Mouse (Mus musculus) testis, adult 2 months (tissue): Measurements from ENCODE around the gene Pmel.

Experiments used
- CTCF ChIP-seq: fragments of 200-500 bp; IDR thresholded peaks from 2 replicates; pipeline ENCODE4 v1.5.1; 2012; ENCODE audit warnings: low read depth, mild to moderate bottlenecking, inconsistent platforms, low read length, moderate library complexity; ENCODE audit not compliant: control insufficient read depth, insufficient read depth, insufficient replicate concordance
- POLR2A ChIP-seq: fragments of 200-500 bp; IDR thresholded peaks from 2 replicates; pipeline ENCODE4 v1.6.1; 2012; ENCODE audit warnings: low read depth, mild to moderate bottlenecking, inconsistent platforms, low read length, moderate library complexity; ENCODE audit not compliant: control insufficient read depth

DNA sequence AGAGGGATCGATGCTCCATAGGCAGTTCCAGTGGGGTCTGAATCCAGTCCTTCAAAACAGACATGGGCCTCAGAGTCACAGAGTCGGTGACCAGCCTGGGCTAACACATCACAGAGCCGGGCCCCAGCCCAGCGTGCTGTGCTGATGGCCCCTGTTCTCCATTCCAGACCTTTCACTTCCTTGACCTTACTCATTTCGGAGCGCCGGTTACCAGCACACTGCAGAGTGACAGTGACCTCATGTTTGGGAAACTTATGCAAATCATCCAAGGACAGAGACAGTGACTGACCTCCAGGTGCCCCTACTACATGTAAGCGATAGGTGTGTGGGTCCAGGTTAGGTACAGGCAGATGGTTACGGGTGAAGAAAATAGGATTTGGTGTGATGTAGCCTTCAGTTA is 32.8 kb upstream of the Pmel start:
- TF ChIP-seq CTCF (no peak), POLR2A (no peak)
